Mouse (Mus musculus) testis, adult 2 months (tissue): Measurements from ENCODE around the gene Gnat1. TPM values are rescaled to one million over a fixed set of nuclear protein-coding genes. Genes with fewer than 3 reads are reported as not detected.

Experiments
- H3K27ac ChIP-seq: fragments of 200-500 bp; 2 replicates; pipeline ENCODE4 v1.5.1; 2012; ENCODE audit warnings: low read depth, low read length; ENCODE audit not compliant: control insufficient read depth, insufficient read depth
- H3K27me3 ChIP-seq: fragments of 200-500 bp; 2 replicates; pipeline ENCODE4 v1.6.1; 2012; ENCODE audit warnings: mild to moderate bottlenecking, low read length, moderate library complexity; ENCODE audit not compliant: control insufficient read depth, insufficient read depth
- H3K36me3 ChIP-seq: fragments of 200-500 bp; 2 replicates; pipeline ENCODE4 v1.6.1; 2012; ENCODE audit warnings: mild to moderate bottlenecking, low read length; ENCODE audit not compliant: control insufficient read depth, insufficient read depth
- H3K4me1 ChIP-seq: fragments of 200-500 bp; 2 replicates; pipeline ENCODE4 v1.6.1; 2012; ENCODE audit warnings: low read length; ENCODE audit not compliant: control insufficient read depth, insufficient read depth
- H3K4me3 ChIP-seq: fragments of 200-500 bp; 2 replicates; pipeline ENCODE4 v1.5.1; 2012; ENCODE audit warnings: low read depth, mild to moderate bottlenecking, low read length, moderate library complexity, mixed read lengths; ENCODE audit not compliant: control insufficient read depth
- CTCF ChIP-seq: fragments of 200-500 bp; IDR thresholded peaks from 2 replicates; pipeline ENCODE4 v1.5.1; 2012; ENCODE audit warnings: low read depth, mild to moderate bottlenecking, inconsistent platforms, low read length, moderate library complexity; ENCODE audit not compliant: control insufficient read depth, insufficient read depth, insufficient replicate concordance
- POLR2A ChIP-seq: fragments of 200-500 bp; IDR thresholded peaks from 2 replicates; pipeline ENCODE4 v1.6.1; 2012; ENCODE audit warnings: low read depth, mild to moderate bottlenecking, inconsistent platforms, low read length, moderate library complexity; ENCODE audit not compliant: control insufficient read depth
- polyA plus RNA-seq: library from polyadenylated mRNA; depleted of rRNA; stranded (reverse); fragments of >200 nt; gene quantifications from 2 replicates; pipeline ENCODE4 v1.2.3, GENCODE M21; 2012; rRNA removed

The Gnat1 gene
- 0.05 and 0.12 TPM in 2 replicates for polyA plus RNA-seq

DNA sequence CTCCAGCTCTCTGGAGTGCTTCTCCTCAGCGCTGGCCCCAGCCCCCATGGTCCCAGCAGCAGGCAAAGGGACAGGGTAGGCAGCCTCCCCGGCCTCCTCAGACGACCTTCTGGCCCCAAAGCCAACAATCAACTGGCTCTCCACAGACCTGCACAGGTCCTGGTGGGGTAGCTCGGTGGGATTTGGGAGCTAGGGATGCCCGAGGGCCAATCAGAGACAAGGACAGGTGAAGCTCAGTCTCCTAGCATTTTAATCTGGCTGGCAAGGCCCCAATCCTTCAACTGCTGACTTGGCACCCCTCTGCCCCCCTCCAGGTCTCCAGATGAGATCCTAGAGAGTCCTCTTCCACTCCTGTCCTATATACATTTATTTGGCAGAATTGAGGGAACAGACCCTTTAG, at the start of gene Gnat1:
Gnat1 (minus strand) TSS at position 212 of the 400 bp plus-strand sequence.
- no peak within 1 kb of the TSS for H3K4me3 ChIP-seq
- H3K4me1 ChIP-seq = peaks cover 14% of the 10 kb centered on the region
- H3K27ac ChIP-seq = no peak within 1 kb of the TSS
- H3K36me3 ChIP-seq = no peaks in the 10 kb centered on the region
- no peaks in the 10 kb centered on the region for H3K27me3 ChIP-seq
- TF ChIP-seq POLR2A = no peak
- no peak for TF ChIP-seq CTCF

DNA sequence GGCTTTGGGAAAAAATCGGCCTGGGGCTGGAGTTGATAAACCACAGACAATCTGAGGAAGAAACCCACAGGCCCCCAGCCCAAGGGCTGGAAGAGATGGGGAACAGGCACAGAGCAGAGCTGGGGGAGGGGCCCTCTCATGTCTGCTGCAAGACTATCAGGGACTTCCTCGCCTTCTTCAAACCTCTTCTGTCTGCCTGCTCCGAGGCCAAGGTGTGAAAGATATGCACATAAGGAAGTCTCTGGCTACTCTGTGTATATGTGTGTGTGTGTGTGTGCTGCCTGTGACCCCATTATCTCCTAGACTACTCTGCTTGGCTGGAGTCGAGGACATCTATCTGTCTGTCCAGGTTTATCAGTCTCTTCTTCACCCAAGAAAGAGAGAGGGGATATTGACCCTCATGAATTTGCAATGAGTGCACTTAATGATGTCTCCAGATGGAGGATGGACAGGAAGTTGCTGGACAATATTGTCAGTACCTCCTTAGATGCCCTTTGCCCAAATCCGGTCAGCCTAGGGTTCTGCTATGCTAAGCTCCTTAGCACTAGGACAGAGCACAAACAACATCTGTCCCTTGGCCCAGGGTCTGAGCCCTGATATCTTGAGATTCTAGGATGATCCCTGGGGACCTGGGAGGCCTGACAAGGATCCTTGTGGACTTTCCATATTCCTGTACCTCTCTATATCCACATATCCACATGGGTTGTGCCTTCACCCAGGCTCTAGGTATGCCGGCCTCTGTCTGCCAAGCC, 49.6 kb upstream of the Gnat1 start:
- Histone ChIP-seq H3K36me3 (no peaks in the 10 kb centered on the region), H3K27me3 (no peaks in the 10 kb centered on the region), H3K4me3 (no peak overlapping the region), H3K4me1 (peaks cover 4% of the 10 kb centered on the region), H3K27ac (no peak overlapping the region)
- TF ChIP-seq CTCF = no peak
- no peak for TF ChIP-seq POLR2A

GRCm38 (mm10) chr9:107727041-107727440, 47.5 kb upstream of the Gnat1 start:
- TF ChIP-seq CTCF (no peak), POLR2A (no peak)
- H3K4me3 ChIP-seq = no peak overlapping the region
- H3K4me1 ChIP-seq = peaks cover 9% of the 10 kb centered on the region
- no peaks in the 10 kb centered on the region for H3K27me3 ChIP-seq
- no peaks in the 10 kb centered on the region for H3K36me3 ChIP-seq
- no peak overlapping the region for H3K27ac ChIP-seq

DNA sequence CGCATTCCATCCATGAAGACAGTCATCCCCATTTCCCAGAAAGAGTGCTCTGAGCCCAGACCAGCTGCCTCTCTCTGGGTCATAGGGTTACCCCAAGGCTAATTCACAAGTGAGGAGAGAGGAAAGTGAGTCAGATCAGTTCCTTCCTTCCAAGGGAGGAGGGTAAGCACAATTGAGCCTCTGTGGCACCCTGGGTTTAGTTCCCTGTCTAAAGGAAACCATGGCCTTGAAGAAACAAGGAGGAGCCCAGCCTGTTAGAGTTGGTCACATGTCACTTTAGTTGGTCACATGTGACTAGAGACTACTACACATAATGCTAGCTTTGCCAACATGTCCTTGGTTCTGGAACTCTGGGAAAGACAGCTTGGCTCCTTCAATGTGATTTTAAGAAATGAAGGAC, 45.3 kb upstream of the Gnat1 start:
- Histone ChIP-seq H3K27me3 (no peaks in the 10 kb centered on the region), H3K4me3 (no peak overlapping the region), H3K36me3 (no peaks in the 10 kb centered on the region), H3K27ac (no peak overlapping the region), H3K4me1 (peaks cover 9% of the 10 kb centered on the region)
- TF ChIP-seq CTCF = no peak
- TF ChIP-seq POLR2A = no peak

GRCm38 (mm10) chr9:107723794-107724531, 44.5 kb upstream of the Gnat1 start:
- no peaks in the 10 kb centered on the region for H3K36me3 ChIP-seq
- no peak for TF ChIP-seq POLR2A
- TF ChIP-seq CTCF = no peak
- peaks cover 7% of the 10 kb centered on the region for H3K4me1 ChIP-seq
- no peaks in the 10 kb centered on the region for H3K27me3 ChIP-seq
- no peak overlapping the region for H3K27ac ChIP-seq
- H3K4me3 ChIP-seq = no peak overlapping the region

DNA sequence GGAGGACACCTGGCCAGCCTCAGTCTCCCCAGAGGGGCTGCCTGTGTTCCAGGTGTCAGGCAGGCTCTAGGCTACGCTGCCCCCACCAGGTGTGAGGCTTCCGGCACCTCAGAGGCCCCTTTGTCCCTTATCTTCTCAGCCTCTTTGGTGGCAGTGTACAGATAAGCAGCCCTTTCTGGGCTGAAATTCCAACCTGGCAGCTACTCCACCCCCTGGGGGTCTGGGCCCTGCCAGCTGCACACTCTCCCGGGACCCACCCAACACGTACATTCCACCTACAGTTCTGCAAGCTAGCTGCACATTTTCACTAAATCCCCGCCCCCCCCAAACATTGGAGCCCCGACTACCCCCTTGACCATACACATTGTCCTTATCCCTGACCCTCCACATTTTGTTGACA, 43.8 kb upstream of the Gnat1 start:
- peaks cover 7% of the 10 kb centered on the region for H3K4me1 ChIP-seq

GRCm38 (mm10) chr9:107718781-107719540, 39.4 kb upstream of the Gnat1 start:
- TF ChIP-seq POLR2A (no peak), CTCF (no peak)
- no peak overlapping the region for H3K27ac ChIP-seq
- no peaks in the 10 kb centered on the region for H3K36me3 ChIP-seq
- H3K27me3 ChIP-seq = no peaks in the 10 kb centered on the region
- H3K4me1 ChIP-seq = peaks cover 12% of the 10 kb centered on the region
- H3K4me3 ChIP-seq = no peak overlapping the region

More for the DNA sequence above, 43.8 kb upstream of the Gnat1 start:
- Histone ChIP-seq H3K4me3 (no peak overlapping the region), H3K27ac (no peak overlapping the region), H3K36me3 (no peaks in the 10 kb centered on the region), H3K27me3 (no peaks in the 10 kb centered on the region)
- TF ChIP-seq POLR2A (no peak), CTCF (no peak)
